Mouse (Mus musculus): Measurements from ENCODE around the gene 2210016L21Rik. TPM values are rescaled to one million over a fixed set of nuclear protein-coding genes. Genes with fewer than 3 reads are reported as not detected.

Gene 2210016L21Rik
- polyA plus RNA-seq (2015; fragmentation: Nextera tagmentation; extraction: Ambion mirVana), result 220 and 232 TPM in 2 replicates

GRCm38 (mm10) chr5:114942074-114942765 is at the start of gene 2210016L21Rik:
Gene 2210016L21Rik (plus strand): TSS chr5:114942158.

GRCm38 (mm10) chr5:114896688-114897373 is 45.1 kb upstream of the 2210016L21Rik start, which contains the start of gene Oasl2:
Gene Oasl2 (plus strand): TSS chr5:114896936.

GRCm38 (mm10) chr5:114922998-114923473 is 18.9 kb upstream of the 2210016L21Rik start, which contains the start of gene Oasl1:
Gene Oasl1 (plus strand): TSS chr5:114923240.

GRCm38 (mm10) chr5:114970824-114971227 is 28.9 kb downstream of the 2210016L21Rik start, which contains the start of gene Hnf1a:
Gene Hnf1a (minus strand): TSS chr5:114971094.

Other genes starting within 250 kb of the 2210016L21Rik start
- 12.3 and 13.2 TPM in 2 replicates for gene Tchp, start 234.4 kb upstream of the 2210016L21Rik start, polyA plus RNA-seq (2015; fragmentation: Nextera tagmentation; extraction: Ambion mirVana)
- 29.3 and 30.6 TPM in 2 replicates for gene Ankrd13a, start 167.5 kb upstream of the 2210016L21Rik start, polyA plus RNA-seq (2015; fragmentation: Nextera tagmentation; extraction: Ambion mirVana)
- 33.4 and 38.9 TPM in 2 replicates for gene Git2, start 166.6 kb upstream of the 2210016L21Rik start, polyA plus RNA-seq (2015; fragmentation: Nextera tagmentation; extraction: Ambion mirVana)
- gene 1500011B03Rik, start 118.7 kb upstream of the 2210016L21Rik start, polyA plus RNA-seq (2015; fragmentation: Nextera tagmentation; extraction: Ambion mirVana), result 337 and 360 TPM in 2 replicates
- not detected in 2 replicates for gene 4930519G04Rik, start 88.5 kb upstream of the 2210016L21Rik start, polyA plus RNA-seq (2015; fragmentation: Nextera tagmentation; extraction: Ambion mirVana)
- gene Gm9936, start 83.5 kb upstream of the 2210016L21Rik start, polyA plus RNA-seq (2015; fragmentation: Nextera tagmentation; extraction: Ambion mirVana), result 2.0 and 2.6 TPM in 2 replicates
- 6.6 and 7.8 TPM in 2 replicates for gene Oasl2, start 45.2 kb upstream of the 2210016L21Rik start, polyA plus RNA-seq (2015; fragmentation: Nextera tagmentation; extraction: Ambion mirVana)
- 0.27 and 1.3 TPM in 2 replicates for gene Oasl1, start 18.9 kb upstream of the 2210016L21Rik start, polyA plus RNA-seq (2015; fragmentation: Nextera tagmentation; extraction: Ambion mirVana)
- gene Hnf1a, start 28.9 kb downstream of the 2210016L21Rik start, polyA plus RNA-seq (2015; fragmentation: Nextera tagmentation; extraction: Ambion mirVana), result 0.06 and 0.09 TPM in 2 replicates
- gene Sppl3, start 69.0 kb downstream of the 2210016L21Rik start, polyA plus RNA-seq (2015; fragmentation: Nextera tagmentation; extraction: Ambion mirVana), result 49.0 and 72.3 TPM in 2 replicates
- 41.5 and 53.5 TPM in 2 replicates for gene Gm10401, start 156.1 kb downstream of the 2210016L21Rik start, polyA plus RNA-seq (2015; fragmentation: Nextera tagmentation; extraction: Ambion mirVana)
- gene Acads, start 177.2 kb downstream of the 2210016L21Rik start, polyA plus RNA-seq (2015; fragmentation: Nextera tagmentation; extraction: Ambion mirVana), result 21.4 and 22.5 TPM in 2 replicates
- 21.6 and 25.5 TPM in 2 replicates for gene Unc119b, start 192.8 kb downstream of the 2210016L21Rik start, polyA plus RNA-seq (2015; fragmentation: Nextera tagmentation; extraction: Ambion mirVana)
- gene Mlec, start 216.0 kb downstream of the 2210016L21Rik start, polyA plus RNA-seq (2015; fragmentation: Nextera tagmentation; extraction: Ambion mirVana), result 25.1 and 28.6 TPM in 2 replicates

Data from neural tube, postnatal 0 days (tissue).